Mouse (Mus musculus): Measurements from ENCODE around the gene Syde2.

Syde2 gene

GRCm38 (mm10) chr3:146053873-146054272 is 66.2 kb downstream of the Syde2 start:
- no peak for DNase-seq (ENCODE audit: low read depth)

GRCm38 (mm10) chr3:146057131-146057530 is 69.5 kb downstream of the Syde2 start:
- DNase-seq (ENCODE audit: low read depth) = no peak

- DNase-seq (ENCODE audit: low read depth) = peak; percentile 21
Observed at GRCm38 (mm10) chr3:146058263-146058662, 70.6 kb downstream of the Syde2 start.

- DNase-seq (ENCODE audit: low read depth) = no peak
Observed at GRCm38 (mm10) chr3:146059356-146059926, 71.8 kb downstream of the Syde2 start.

GRCm38 (mm10) chr3:146063146-146063545 is 75.5 kb downstream of the Syde2 start:
- no peak for DNase-seq (ENCODE audit: low read depth)

GRCm38 (mm10) chr3:146069276-146069675 is 81.6 kb downstream of the Syde2 start:
- no peak for DNase-seq (ENCODE audit: low read depth)
